Mouse (Mus musculus) induced T-regulatory cell, adult 2 months (primary cell): ENCODE data around the gene Spag9.

Experiments
- DNase-seq: peaks from one replicate; pipeline ENCODE4 v3.0.0-alpha.2; 2012; ENCODE audit warnings: low read depth

Spag9 gene

GRCm38 (mm10) chr11:93995720-93996305 is at the start of gene Spag9:
Gene Spag9 (plus strand): TSS chr11:93996091.
- peak; percentile 97 for DNase-seq

GRCm38 (mm10) chr11:93948887-93949567 is 46.9 kb upstream of the Spag9 start:
- DNase-seq = no peak

- no peak for DNase-seq
These were observed 45.8 kb upstream of the Spag9 start for GRCm38 (mm10) chr11:93950045-93950444.

- DNase-seq = no peak
These were observed 43.5 kb upstream of the Spag9 start for GRCm38 (mm10) chr11:93952376-93952775.

GRCm38 (mm10) chr11:93954738-93955255 is 41.1 kb upstream of the Spag9 start:
- DNase-seq = no peak

GRCm38 (mm10) chr11:93955256-93956150 is 40.4 kb upstream of the Spag9 start:
- peak; percentile 95 for DNase-seq

- DNase-seq = no peak
These were observed 39.7 kb upstream of the Spag9 start, which contains the start of gene Nme2 for GRCm38 (mm10) chr11:93956159-93956558. Gene Nme2 (minus strand): TSS chr11:93956259.

- DNase-seq = peak; percentile 15
These were observed 38.8 kb upstream of the Spag9 start for GRCm38 (mm10) chr11:93957031-93957555.

GRCm38 (mm10) chr11:93957746-93958145 is 38.1 kb upstream of the Spag9 start:
- DNase-seq = no peak

- DNase-seq = no peak
These were observed 34.4 kb upstream of the Spag9 start for GRCm38 (mm10) chr11:93961482-93961881.

GRCm38 (mm10) chr11:93963013-93963412 is 32.9 kb upstream of the Spag9 start:
- DNase-seq = no peak

GRCm38 (mm10) chr11:93965391-93965790 is 30.5 kb upstream of the Spag9 start:
- no peak for DNase-seq

- DNase-seq = no peak
These were observed 28.5 kb upstream of the Spag9 start for GRCm38 (mm10) chr11:93967381-93967780.

- peak; percentile 100 for DNase-seq
These were observed 27.7 kb upstream of the Spag9 start, which contains the start of the genes Gm20390 and Nme1 for GRCm38 (mm10) chr11:93968005-93968847. Gene Gm20390 (minus strand): TSS chr11:93968293. Gene Nme1 (minus strand): TSS chr11:93968521.

GRCm38 (mm10) chr11:93968848-93969128 is 27.1 kb upstream of the Spag9 start:
- DNase-seq = no peak

GRCm38 (mm10) chr11:93969171-93969570 is 26.7 kb upstream of the Spag9 start:
- DNase-seq = no peak

- DNase-seq = no peak
These were observed 26.1 kb upstream of the Spag9 start for GRCm38 (mm10) chr11:93969799-93970198.

GRCm38 (mm10) chr11:93972951-93973350 is 22.9 kb upstream of the Spag9 start:
- DNase-seq = no peak

GRCm38 (mm10) chr11:93979502-93980049 is 16.3 kb upstream of the Spag9 start:
- DNase-seq = no peak

GRCm38 (mm10) chr11:93984619-93985018 is 11.3 kb upstream of the Spag9 start:
- DNase-seq = no peak

- no peak for DNase-seq
These were observed 10.6 kb upstream of the Spag9 start for GRCm38 (mm10) chr11:93985265-93985664.
